Mouse (Mus musculus) spleen, adult 2 months (tissue): Measurements from ENCODE around the gene Mrpl2.

Source experiments
- CTCF ChIP-seq: fragments of 200-500 bp; IDR thresholded peaks from 2 replicates; pipeline ENCODE4 v1.5.1; 2011; ENCODE audit warnings: mild to moderate bottlenecking, inconsistent platforms; ENCODE audit not compliant: insufficient read depth, insufficient read length, insufficient replicate concordance; ENCODE audit errors: extremely low read depth
- POLR2A ChIP-seq: fragments of 200-500 bp; IDR thresholded peaks from 2 replicates; pipeline ENCODE4 v1.6.1; 2011; ENCODE audit warnings: low read depth, low read length, inconsistent platforms

DNA sequence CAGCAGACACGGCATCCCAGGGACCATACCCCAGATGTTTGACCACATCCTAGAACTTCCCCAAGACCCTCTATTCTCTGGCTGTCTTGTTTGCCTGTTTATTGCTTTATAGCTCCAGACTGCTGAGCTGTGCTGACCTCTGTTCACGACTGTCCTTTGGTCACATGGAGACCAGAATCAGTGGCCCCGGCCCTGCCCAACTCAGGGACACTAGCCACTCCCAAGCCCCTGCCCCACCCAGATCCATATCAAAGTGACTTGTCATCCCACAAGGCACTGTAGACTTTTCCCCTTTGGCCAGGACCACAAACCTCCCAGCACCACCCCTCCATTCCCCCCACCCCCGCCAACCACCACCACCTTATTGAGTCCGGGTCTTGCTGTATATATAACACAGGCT, 53.2 kb downstream of the Mrpl2 start:
- TF ChIP-seq CTCF: no peak
- no peak for TF ChIP-seq POLR2A
